Mouse (Mus musculus) adrenal gland, postnatal 36 days (tissue): ENCODE measurements around the gene Cst11. TPM values are rescaled to one million over a fixed set of nuclear protein-coding genes. Genes with fewer than 3 reads are reported as not detected.
"Not testable (repeated sequence)": the region's sequence is repeated elsewhere in the genome, so short reads cannot be mapped to it uniquely, and the experiment has no call there.

Source experiments
- DNase-seq, 2 experiments: peaks; one replicate each; pipeline ENCODE4 v3.0.0; 2021; ENCODE audit warnings: mixed read lengths in 1 of 2
- long read RNA-seq, 2 experiments: library from polyadenylated mRNA; stranded (forward); transcript quantifications; one replicate each; pipeline ENCODE4 v2.0.0; 2021; ENCODE audit warnings: borderline sequencing depth in 2 of 2
- total RNA-seq, 2 experiments: library from RNA; stranded (reverse); gene quantifications; 2 replicates each; pipeline ENCODE4 v1.2.3; 2021

Cst11 gene
- total RNA-seq: not detected
- long read RNA-seq, experiment 1: 0 reads
- long read RNA-seq, experiment 2: 0 reads

GRCm38 (mm10) chr2:148771397-148771796 is at the start of gene Cst11:
Gene Cst11, minus strand, starts transcription at chr2:148771497.
- DNase-seq: not testable (repeated sequence)

- DNase-seq: no peak
These were observed 48.6 kb upstream of the Cst11 start, which contains the start of gene Cst13 for GRCm38 (mm10) chr2:148819909-148820308. Gene Cst13, plus strand, starts transcription at chr2:148820081.

- DNase-seq: no peak
These were observed 35.4 kb upstream of the Cst11 start for GRCm38 (mm10) chr2:148806696-148807095.

GRCm38 (mm10) chr2:148801491-148801921 is 30.2 kb upstream of the Cst11 start:
- DNase-seq: no peak

GRCm38 (mm10) chr2:148798485-148798884 is 27.2 kb upstream of the Cst11 start, which contains the start of gene Cst8:
Gene Cst8, plus strand, starts transcription at chr2:148798785.
- peak in 1 of 2 experiments; percentile 17 for DNase-seq

- DNase-seq: no peak
These were observed 17.8 kb upstream of the Cst11 start, which contains the start of gene Cst12 for GRCm38 (mm10) chr2:148789142-148789541. Gene Cst12, plus strand, starts transcription at chr2:148789361.

- no peak for DNase-seq
These were observed 10.4 kb upstream of the Cst11 start, which contains the start of gene 8030411F24Rik for GRCm38 (mm10) chr2:148781709-148782108. Gene 8030411F24Rik, plus strand, starts transcription at chr2:148782009.

GRCm38 (mm10) chr2:148763648-148764388 is 7.5 kb downstream of the Cst11 start:
- no peak for DNase-seq

- no peak for DNase-seq
These were observed 16.9 kb downstream of the Cst11 start for GRCm38 (mm10) chr2:148754310-148754846.

- DNase-seq: peak; percentile 66 to 83
These were observed 19.1 kb downstream of the Cst11 start for GRCm38 (mm10) chr2:148751893-148752813.

- no peak for DNase-seq
These were observed 21.2 kb downstream of the Cst11 start, which contains the start of gene Cstl1 for GRCm38 (mm10) chr2:148750058-148750457. Gene Cstl1, plus strand, starts transcription at chr2:148750358.

GRCm38 (mm10) chr2:148743846-148744407 is 27.4 kb downstream of the Cst11 start:
- peak in 1 of 2 experiments; percentile 15 for DNase-seq

- no peak for DNase-seq
These were observed 28.3 kb downstream of the Cst11 start for GRCm38 (mm10) chr2:148743001-148743400.

- peak; percentile 96 to 98 for DNase-seq
These were observed 38.8 kb downstream of the Cst11 start, which contains the start of gene Napb for GRCm38 (mm10) chr2:148732327-148733000. Gene Napb, minus strand, starts transcription at chr2:148732467.

- DNase-seq: peak; percentile 46 to 60
These were observed 39.5 kb downstream of the Cst11 start for GRCm38 (mm10) chr2:148731614-148732326.

- DNase-seq: peak; percentile 11 to 16
These were observed 51.9 kb downstream of the Cst11 start for GRCm38 (mm10) chr2:148719271-148719995.
